Mouse (Mus musculus): ENCODE data around the gene Pla2g4a. TPM values are rescaled to one million over a fixed set of nuclear protein-coding genes. Genes with fewer than 3 reads are reported as not detected.

Gene Pla2g4a
- polyA plus RNA-seq, 1 experiment from 2014 or later = 13.7 TPM

DNA sequence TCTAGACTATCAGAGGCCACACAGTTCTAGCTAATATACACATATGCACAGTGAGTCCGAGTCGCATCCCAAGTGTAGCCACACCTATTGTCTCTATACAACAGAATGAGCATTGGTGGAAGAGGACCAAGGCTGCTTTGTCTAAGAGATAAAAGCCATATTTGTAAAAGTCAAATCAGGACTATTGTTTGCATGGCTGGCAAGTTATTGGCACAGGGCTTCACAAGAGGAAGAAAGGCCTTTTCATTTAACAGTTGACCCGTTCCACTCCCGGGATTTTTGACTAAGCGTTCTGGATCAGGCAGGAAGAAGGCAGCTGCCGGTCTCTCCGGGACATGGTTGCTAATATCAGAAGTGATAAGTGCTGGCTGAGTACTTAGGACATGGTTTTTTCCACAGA, 41.8 kb downstream of the Pla2g4a start:
- Histone ChIP-seq H3K27me3 (ENCODE audit: insufficient read depth, poor library complexity, severe bottlenecking) (no peaks in the 10 kb centered on the region), H3K9me3 (no peaks in the 10 kb centered on the region)

GRCm38 (mm10) chr1:149912984-149913383, 48.1 kb downstream of the Pla2g4a start:
- H3K9me3 ChIP-seq = no peaks in the 10 kb centered on the region
- H3K36me3 ChIP-seq = no peaks in the 10 kb centered on the region
- no peak overlapping the region for H3K27ac ChIP-seq
- H3K4me3 ChIP-seq = no peak overlapping the region
- H3K4me1 ChIP-seq = no peaks in the 10 kb centered on the region
- H3K27me3 ChIP-seq (ENCODE audit: insufficient read depth, poor library complexity, severe bottlenecking) = no peaks in the 10 kb centered on the region
- WGBS = 70% methylated on average over 4 of the region's 4 CpGs
- DNase-seq (ENCODE audit: low spot score) = no peak

More for the DNA sequence above, 41.8 kb downstream of the Pla2g4a start:
- no peaks in the 10 kb centered on the region for H3K36me3 ChIP-seq
- H3K4me3 ChIP-seq = no peak overlapping the region
- 65% methylated on average over 7 of the region's 7 CpGs for WGBS
- DNase-seq (ENCODE audit: low spot score) = no peak
- H3K4me1 ChIP-seq = no peaks in the 10 kb centered on the region
- H3K27ac ChIP-seq = no peak overlapping the region

DNA sequence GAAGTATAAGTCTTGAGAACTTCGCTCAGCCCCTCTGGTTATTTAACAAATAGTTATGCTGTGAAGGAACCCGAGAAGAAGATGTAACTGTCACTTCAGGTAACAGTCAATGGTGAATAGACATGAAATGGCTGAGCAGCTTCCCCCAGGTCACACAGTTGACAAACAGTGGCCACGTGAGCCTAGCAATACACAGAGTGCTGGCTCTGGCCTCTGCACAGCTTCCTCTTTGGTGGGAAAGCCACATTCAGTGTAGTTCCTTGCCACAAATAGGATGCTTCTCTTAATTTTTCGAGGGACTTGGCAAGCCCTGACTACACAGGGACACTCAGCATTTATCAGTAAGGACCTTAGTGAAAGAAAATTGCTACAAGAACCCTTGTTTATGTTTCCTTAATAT, 50.0 kb downstream of the Pla2g4a start:
- Histone ChIP-seq H3K4me3 (no peak overlapping the region), H3K4me1 (no peaks in the 10 kb centered on the region), H3K27ac (no peak overlapping the region), H3K36me3 (no peaks in the 10 kb centered on the region), H3K27me3 (ENCODE audit: insufficient read depth, poor library complexity, severe bottlenecking) (no peaks in the 10 kb centered on the region), H3K9me3 (no peaks in the 10 kb centered on the region)
- no peak for DNase-seq (ENCODE audit: low spot score)
- 75% methylated on average over 4 of the region's 4 CpGs for WGBS

DNA sequence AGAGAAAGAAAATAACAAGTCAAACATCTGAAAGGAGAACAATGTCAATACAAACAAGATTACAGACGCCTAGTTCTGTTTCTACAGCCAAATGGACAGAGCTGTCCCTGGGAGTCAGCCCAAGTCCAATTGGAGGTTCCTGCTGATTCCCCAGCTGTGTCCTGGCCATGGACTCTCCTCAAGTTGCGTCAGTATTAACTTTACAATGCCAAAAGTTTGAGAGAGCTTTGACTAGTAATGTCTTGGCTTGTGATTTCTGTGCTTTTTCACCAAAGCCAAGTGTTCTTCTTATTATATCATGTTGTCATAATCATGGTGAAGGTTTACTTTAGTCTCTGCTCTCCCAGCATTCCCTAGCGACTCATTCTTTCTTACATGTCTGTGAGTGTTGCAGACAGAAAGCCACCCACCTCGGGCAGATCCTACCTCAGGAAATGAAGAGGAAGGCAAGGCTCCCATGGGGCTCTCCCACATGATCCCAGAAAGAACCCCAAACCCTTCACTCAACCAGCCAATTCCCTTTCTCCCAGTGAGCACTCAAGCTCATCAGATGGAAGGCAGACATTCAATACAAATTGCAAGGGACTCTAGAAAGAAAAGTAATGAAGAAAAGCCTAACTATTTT, 63.0 kb downstream of the Pla2g4a start:
- H3K4me3 ChIP-seq = no peak overlapping the region
- H3K4me1 ChIP-seq = no peaks in the 10 kb centered on the region
- H3K27me3 ChIP-seq (ENCODE audit: insufficient read depth, poor library complexity, severe bottlenecking) = no peaks in the 10 kb centered on the region
- no peaks in the 10 kb centered on the region for H3K36me3 ChIP-seq
- H3K9me3 ChIP-seq = no peaks in the 10 kb centered on the region
- 76% methylated on average over 4 of the region's 4 CpGs for WGBS
- DNase-seq (ENCODE audit: low spot score) = no peak
- H3K27ac ChIP-seq = no peak overlapping the region

GRCm38 (mm10) chr1:149896590-149896989, 64.5 kb downstream of the Pla2g4a start:
- Histone ChIP-seq H3K27ac (no peak overlapping the region), H3K4me1 (no peaks in the 10 kb centered on the region), H3K9me3 (no peaks in the 10 kb centered on the region), H3K36me3 (no peaks in the 10 kb centered on the region), H3K4me3 (no peak overlapping the region), H3K27me3 (ENCODE audit: insufficient read depth, poor library complexity, severe bottlenecking) (no peaks in the 10 kb centered on the region)
- DNase-seq (ENCODE audit: low spot score) = no peak
- WGBS = 65% methylated on average over 5 of the region's 5 CpGs

DNA sequence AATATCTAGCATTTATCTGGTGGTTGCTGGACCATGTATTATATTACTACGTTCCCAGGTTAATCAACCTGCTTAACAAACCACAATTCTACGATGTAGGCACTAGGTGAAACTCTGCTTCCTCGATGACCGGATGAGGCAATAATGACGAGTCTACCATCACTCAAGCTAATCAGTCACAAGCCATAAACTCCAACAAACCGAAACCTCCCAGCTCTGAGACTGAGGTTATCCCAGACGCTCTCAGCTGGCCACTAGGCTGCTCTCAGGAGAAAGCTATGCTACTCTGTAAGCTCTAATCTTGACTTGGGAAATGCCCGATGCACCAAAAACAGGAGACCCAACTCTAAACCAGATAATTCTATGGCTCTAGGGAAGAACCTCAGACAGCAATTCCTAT, 66.2 kb downstream of the Pla2g4a start:
- Histone ChIP-seq H3K27ac (no peak overlapping the region), H3K4me1 (no peaks in the 10 kb centered on the region), H3K27me3 (ENCODE audit: insufficient read depth, poor library complexity, severe bottlenecking) (no peaks in the 10 kb centered on the region), H3K36me3 (no peaks in the 10 kb centered on the region), H3K4me3 (no peak overlapping the region), H3K9me3 (no peaks in the 10 kb centered on the region)
- WGBS = 89% methylated on average over 8 of the region's 8 CpGs
- no peak for DNase-seq (ENCODE audit: low spot score)

GRCm38 (mm10) chr1:149893903-149894302, 67.2 kb downstream of the Pla2g4a start:
- Histone ChIP-seq H3K36me3 (no peaks in the 10 kb centered on the region), H3K27me3 (ENCODE audit: insufficient read depth, poor library complexity, severe bottlenecking) (no peaks in the 10 kb centered on the region), H3K9me3 (no peaks in the 10 kb centered on the region), H3K27ac (no peak overlapping the region), H3K4me3 (no peak overlapping the region), H3K4me1 (no peaks in the 10 kb centered on the region)
- no peak for DNase-seq (ENCODE audit: low spot score)
- WGBS = 51% methylated on average over 2 of the region's 2 CpGs

DNA sequence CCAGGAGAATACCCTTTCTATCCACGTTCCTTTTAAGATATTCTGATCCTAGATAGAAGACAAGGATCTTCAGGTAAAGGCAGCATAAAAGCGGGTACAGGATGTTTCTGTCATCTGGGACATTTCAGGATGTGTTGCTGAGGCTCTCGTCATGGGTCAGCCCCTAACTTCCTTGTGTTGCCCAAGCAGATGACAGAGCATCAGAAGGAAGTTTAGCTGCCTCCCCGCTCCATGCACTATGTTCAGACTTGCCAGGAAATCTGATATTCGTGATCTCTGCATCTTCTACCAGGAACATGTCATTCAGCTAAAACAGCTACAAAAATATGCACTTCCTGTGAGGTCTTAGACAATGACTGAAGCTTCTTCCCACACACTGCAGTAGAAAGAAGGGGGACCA, 70.0 kb downstream of the Pla2g4a start:
- Histone ChIP-seq H3K4me3 (no peak overlapping the region), H3K36me3 (no peaks in the 10 kb centered on the region), H3K9me3 (no peaks in the 10 kb centered on the region), H3K27ac (no peak overlapping the region), H3K27me3 (ENCODE audit: insufficient read depth, poor library complexity, severe bottlenecking) (no peaks in the 10 kb centered on the region), H3K4me1 (no peaks in the 10 kb centered on the region)
- WGBS = 58% methylated on average over 5 of the region's 5 CpGs
- no peak for DNase-seq (ENCODE audit: low spot score)

- H3K4me1 ChIP-seq = no peaks in the 10 kb centered on the region
- no peaks in the 10 kb centered on the region for H3K27me3 ChIP-seq (ENCODE audit: insufficient read depth, poor library complexity, severe bottlenecking)
- no peak overlapping the region for H3K27ac ChIP-seq
- DNase-seq (ENCODE audit: low spot score) = no peak
- no peak overlapping the region for H3K4me3 ChIP-seq
- 70% methylated on average over 6 of the region's 6 CpGs for WGBS
- H3K36me3 ChIP-seq = no peaks in the 10 kb centered on the region
- no peaks in the 10 kb centered on the region for H3K9me3 ChIP-seq
These were observed 78.6 kb downstream of the Pla2g4a start for GRCm38 (mm10) chr1:149882419-149883025.

DNA sequence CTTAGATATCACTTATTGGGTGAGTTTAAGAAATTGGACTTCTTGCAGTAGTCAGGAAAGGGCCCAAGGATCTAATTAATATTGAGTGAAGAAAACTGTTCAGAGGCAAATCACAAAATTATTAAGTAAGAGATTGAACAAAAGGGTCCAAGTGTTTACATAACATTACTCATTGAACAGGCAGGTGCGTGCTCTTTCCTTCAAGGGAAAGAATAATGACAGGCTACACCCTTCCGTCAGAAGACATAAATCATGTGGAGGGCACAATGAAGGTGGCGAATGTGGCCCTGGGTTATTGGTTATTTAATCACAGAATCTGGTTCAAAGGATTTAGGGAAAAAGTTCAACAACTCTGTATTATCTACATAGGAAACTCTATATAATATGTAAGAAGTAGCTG, 82.9 kb downstream of the Pla2g4a start:
- no peaks in the 10 kb centered on the region for H3K36me3 ChIP-seq
- 82% methylated on average over 3 of the region's 3 CpGs for WGBS

DNA sequence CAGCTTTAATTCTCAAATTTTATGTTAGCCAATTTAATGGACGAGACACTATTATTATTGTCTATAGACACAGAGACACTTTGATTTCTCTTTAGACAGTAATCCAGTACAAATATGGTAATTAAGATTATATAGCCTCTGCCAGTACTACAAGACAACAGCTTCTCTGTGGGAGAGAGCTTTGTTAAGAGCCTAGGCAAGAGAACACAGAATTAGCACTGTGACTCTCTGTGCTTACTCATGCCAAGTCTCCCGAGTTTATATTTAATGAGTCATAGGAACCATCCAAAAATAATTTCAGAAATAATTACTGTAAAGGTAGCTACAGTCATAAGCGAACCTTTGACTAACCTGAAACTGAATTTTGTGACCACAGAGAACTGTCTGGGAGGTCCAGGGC, 84.6 kb downstream of the Pla2g4a start:
- H3K36me3 ChIP-seq = no peaks in the 10 kb centered on the region
- no peak overlapping the region for H3K4me3 ChIP-seq
- H3K9me3 ChIP-seq = no peaks in the 10 kb centered on the region
- DNase-seq (ENCODE audit: low spot score) = no peak
- WGBS = 72% methylated on average over 3 of the region's 3 CpGs
- H3K4me1 ChIP-seq = no peaks in the 10 kb centered on the region
- no peak overlapping the region for H3K27ac ChIP-seq
- no peaks in the 10 kb centered on the region for H3K27me3 ChIP-seq (ENCODE audit: insufficient read depth, poor library complexity, severe bottlenecking)

More for the DNA sequence above, 82.9 kb downstream of the Pla2g4a start:
- no peak for DNase-seq (ENCODE audit: low spot score)
- no peak overlapping the region for H3K27ac ChIP-seq
- H3K4me1 ChIP-seq = no peaks in the 10 kb centered on the region
- no peaks in the 10 kb centered on the region for H3K9me3 ChIP-seq
- H3K4me3 ChIP-seq = no peak overlapping the region
- H3K27me3 ChIP-seq (ENCODE audit: insufficient read depth, poor library complexity, severe bottlenecking) = no peaks in the 10 kb centered on the region

- no peaks in the 10 kb centered on the region for H3K4me1 ChIP-seq
- WGBS = 64% methylated on average over 1 of the region's 1 CpGs
- no peak for DNase-seq (ENCODE audit: low spot score)
- H3K4me3 ChIP-seq = no peak overlapping the region
- H3K27me3 ChIP-seq (ENCODE audit: insufficient read depth, poor library complexity, severe bottlenecking) = no peaks in the 10 kb centered on the region
- no peak overlapping the region for H3K27ac ChIP-seq
- H3K36me3 ChIP-seq = no peaks in the 10 kb centered on the region
- no peaks in the 10 kb centered on the region for H3K9me3 ChIP-seq
These were observed 89.5 kb downstream of the Pla2g4a start for GRCm38 (mm10) chr1:149871625-149872024.

- H3K4me1 ChIP-seq = no peaks in the 10 kb centered on the region
- no peak overlapping the region for H3K27ac ChIP-seq
- no peaks in the 10 kb centered on the region for H3K27me3 ChIP-seq (ENCODE audit: insufficient read depth, poor library complexity, severe bottlenecking)
- H3K4me3 ChIP-seq = no peak overlapping the region
- no peak for DNase-seq (ENCODE audit: low spot score)
- no peaks in the 10 kb centered on the region for H3K36me3 ChIP-seq
- no peaks in the 10 kb centered on the region for H3K9me3 ChIP-seq
These were observed 93.8 kb downstream of the Pla2g4a start for GRCm38 (mm10) chr1:149867323-149867722.

GRCm38 (mm10) chr1:149866202-149866601, 94.9 kb downstream of the Pla2g4a start:
- no peak for DNase-seq (ENCODE audit: low spot score)
- Histone ChIP-seq H3K4me1 (no peaks in the 10 kb centered on the region), H3K9me3 (no peaks in the 10 kb centered on the region), H3K27me3 (ENCODE audit: insufficient read depth, poor library complexity, severe bottlenecking) (no peaks in the 10 kb centered on the region), H3K27ac (no peak overlapping the region), H3K36me3 (no peaks in the 10 kb centered on the region), H3K4me3 (no peak overlapping the region)
- 85% methylated on average over 3 of the region's 3 CpGs for WGBS
